Mouse (Mus musculus): ENCODE results near the gene Aars2.

The Aars2 gene

GRCm38 (mm10) chr17:45506700-45507189 is at the start of gene Aars2:
Aars2 (plus strand) TSS chr17:45506841.
- DNase-seq: peak; percentile 95 to 99

DNA sequence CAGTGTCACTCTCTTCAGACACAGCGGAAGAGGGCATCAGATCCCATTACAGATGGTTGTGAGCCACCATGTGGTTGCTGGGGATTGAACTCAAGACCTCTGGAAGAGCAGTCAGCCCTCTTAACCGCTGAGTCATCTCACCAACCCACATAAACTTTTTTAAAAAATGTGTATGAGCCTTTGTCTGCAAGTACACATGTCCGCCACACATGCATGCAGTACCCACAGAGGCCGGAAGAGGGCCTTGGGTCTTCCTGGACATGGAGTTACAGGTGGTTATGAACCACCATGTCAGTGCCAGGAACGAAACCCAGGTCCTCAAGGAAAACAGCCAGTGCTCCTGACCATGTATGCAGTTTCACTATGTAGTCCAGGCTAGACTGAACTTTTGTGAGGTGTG is 49.2 kb upstream of the Aars2 start:
- no peak for DNase-seq

DNA sequence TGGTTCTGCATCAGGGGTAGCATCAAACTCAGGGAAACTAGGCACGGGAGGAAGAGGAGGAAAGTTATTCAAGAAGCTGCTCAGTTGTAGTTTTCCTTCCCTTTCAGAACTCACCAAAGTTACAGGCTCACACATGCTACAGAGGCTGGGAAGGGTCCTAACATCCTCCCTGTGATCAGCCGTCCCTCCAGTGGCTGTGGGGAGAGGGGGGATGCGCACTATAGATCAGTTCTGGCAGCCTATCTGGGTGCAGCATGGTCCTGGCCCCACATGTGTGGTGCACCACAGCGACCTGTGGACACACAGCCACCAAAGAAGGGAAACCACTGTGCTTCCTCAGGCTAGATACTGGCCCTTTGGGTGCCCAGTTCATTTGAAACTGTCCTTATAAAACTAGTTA is 48.1 kb upstream of the Aars2 start:
- DNase-seq: no peak

GRCm38 (mm10) chr17:45459062-45459461 is 47.6 kb upstream of the Aars2 start:
- no peak for DNase-seq

DNA sequence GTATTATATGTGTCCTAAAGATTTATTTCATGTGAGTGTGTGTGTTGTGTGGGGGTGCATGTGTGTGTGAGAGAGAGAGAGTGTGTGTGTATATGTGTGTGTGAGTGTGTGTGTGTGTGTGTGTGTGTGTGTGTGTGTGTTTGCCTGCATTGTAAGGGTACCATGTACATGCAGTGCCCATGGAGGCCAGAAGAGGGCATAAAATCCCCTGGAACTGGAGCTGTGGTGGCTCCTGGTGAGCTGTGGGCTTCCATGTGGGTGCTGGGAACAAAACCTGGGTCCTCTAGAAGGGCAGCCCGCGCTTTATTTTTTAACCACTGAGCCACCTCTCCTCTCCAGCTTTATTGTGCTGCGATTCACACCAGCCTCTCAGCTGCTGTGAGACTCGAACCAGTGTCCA is 44.1 kb upstream of the Aars2 start:
- peak in 1 of 2 experiments; percentile 16 for DNase-seq

DNA sequence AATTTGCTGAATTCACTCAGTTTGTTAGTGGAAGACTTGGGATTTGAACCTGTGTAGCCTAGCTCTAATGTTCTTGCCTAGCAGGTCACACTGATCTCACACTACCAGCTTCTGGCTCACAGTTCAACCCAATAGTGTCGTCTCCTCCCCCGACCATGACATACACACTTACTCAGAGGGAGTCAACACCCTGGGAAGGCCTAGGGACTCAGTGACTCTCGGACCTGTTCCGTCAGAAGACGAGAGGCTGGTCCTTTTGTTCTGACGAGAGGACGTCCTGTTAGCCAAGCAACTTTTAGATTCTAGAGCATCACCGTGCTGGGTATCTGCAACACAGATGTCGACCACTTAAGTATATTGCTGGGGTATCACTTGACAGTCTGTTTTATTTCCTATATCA is 42.4 kb upstream of the Aars2 start:
- DNase-seq: no peak

DNA sequence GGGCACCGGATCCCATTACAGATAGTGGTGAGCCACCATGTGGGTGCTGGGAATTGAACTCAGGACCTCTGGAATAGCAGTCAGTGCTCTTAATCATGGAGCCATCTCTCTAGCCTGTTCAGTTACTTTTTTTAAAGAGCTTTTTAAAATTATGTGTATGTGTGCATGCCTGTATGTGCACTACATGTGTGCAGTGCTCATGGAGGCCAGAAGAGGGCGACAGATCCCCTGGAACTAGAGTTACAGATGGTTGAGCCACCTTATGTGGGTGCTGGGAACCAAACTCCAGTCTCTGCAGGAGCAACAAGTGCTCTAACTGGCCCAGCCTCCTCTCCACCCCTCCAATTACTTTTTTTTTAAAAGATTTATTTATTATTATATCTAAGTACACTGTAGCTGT is 39.9 kb upstream of the Aars2 start:
- DNase-seq: no peak

DNA sequence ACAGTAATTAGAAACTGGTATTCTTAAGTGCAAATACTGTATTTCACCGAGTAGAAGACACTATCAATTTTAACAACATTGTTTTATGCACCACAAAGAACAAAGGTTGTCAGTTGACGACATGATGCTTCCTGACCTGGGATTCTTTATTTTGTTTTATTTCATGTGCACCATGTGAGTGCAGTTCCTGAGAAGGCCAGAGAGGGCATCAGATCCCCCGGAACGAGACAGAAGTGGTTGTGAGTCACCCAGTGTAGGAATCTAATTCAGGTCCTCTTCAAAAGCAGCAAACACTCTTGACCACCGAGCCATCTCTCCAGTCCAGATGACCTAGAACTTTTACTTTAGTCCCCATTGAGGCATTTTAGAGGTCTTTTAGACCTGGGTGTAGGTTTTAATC is 38.3 kb upstream of the Aars2 start:
- DNase-seq: no peak

DNA sequence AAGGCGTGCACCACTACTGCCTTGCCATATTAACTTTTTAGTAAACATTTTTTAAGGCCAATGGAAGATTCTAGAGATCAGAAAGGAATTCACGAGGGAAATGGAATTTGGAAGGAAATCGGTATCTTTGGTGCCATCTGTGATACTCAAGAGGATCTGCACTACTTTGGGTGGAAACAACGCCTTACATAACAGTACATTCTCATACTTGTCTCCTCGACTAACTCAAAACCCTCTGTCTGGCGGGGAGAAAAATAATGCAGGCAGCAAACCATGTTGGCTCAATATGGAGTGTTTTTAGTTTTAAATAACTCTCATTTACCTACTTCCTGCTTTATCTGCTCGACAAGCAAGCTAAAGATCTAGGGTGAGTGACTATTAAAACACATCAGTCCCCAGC is 35.9 kb upstream of the Aars2 start:
- DNase-seq: no peak

DNA sequence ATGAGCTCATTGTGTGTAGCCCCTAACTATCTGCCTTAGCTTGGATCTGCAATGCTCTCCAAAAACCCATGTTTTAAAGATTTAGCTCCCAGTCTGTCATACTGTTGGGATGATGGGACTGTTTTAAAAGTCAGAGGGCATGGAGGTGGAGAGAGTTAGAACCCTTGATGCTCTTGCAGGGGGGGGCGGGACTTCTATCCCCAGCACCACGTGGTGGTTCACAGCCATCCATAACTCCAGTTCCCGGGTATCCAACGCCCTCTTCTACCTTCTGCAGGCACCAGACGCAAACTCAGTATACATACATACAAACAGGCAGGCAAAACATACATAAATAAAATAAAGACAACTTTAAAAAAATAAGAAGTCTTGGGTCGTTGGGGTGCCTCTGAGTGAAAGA is 33.0 kb upstream of the Aars2 start:
- DNase-seq: no peak

- no peak for DNase-seq
Observed at GRCm38 (mm10) chr17:45474146-45474545, 32.5 kb upstream of the Aars2 start.

DNA sequence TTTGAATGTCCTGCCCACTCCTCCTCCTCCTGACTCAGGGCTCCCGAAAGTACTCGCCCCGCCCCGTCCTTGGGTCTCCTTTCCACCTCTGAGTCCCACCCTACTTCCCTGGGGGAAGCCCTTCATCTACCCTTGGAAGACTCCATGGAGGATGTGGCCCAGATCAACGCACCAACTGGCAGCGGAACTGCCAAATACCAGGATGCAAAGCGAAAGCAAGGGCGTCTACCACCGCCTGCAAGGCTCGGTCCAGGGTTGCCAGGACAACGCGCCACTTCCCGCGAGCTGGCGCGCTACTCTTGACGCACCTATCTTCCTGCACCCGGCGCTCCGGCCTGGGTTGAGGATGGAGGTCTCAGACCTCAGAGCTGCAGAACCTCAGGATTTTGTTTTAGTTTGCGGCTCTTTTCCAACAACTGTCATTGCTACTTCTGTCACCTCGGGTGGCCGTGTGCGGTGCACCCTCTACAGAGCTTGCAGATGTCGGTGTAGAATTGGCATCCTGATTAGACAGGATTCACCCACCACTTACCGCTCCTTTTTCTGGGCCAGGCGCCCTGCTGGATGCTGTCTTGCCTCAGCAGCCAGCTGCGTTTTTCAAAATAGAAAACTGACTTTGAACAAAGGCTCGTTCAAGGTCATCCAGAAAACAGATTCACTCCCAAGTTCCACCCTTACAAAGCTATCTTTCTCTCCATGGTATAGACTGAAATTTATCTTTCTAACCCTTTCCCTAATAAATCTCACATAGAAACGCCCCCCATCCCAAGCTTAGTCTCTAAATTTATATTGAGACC is 31.8 kb upstream of the Aars2 start, which contains the start of gene Spats1:
Gene Spats1 (minus strand): TSS at position 747 of the 797 bp plus-strand sequence.
- DNase-seq: peak; percentile 46 to 70

GRCm38 (mm10) chr17:45478234-45478825 is 28.3 kb upstream of the Aars2 start:
- DNase-seq: peak; percentile 62 to 88

- DNase-seq: peak in 1 of 2 experiments; percentile 35
Observed at GRCm38 (mm10) chr17:45480429-45480828, 26.2 kb upstream of the Aars2 start.

DNA sequence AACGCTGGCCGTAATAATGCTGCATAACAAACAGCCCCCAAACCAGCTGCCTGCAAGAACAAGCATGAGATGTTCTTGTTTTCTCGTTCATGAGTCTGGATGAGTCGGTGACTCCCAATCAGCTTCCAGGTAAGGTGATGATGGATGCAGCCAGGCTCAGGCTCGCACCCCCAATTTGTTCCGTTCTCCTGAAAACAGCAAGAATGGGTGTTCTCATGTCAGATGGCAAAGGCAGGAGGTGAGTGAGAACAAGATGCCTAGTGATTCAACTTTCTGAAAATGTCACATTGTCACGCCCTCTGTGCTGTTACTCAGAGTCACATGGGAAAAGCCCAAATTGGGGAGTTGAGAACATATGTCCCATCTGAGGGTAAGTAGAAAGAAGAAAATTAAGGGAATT is 21.1 kb upstream of the Aars2 start:
- DNase-seq: no peak

- DNase-seq: no peak
Observed at GRCm38 (mm10) chr17:45487216-45487615, 19.4 kb upstream of the Aars2 start.

DNA sequence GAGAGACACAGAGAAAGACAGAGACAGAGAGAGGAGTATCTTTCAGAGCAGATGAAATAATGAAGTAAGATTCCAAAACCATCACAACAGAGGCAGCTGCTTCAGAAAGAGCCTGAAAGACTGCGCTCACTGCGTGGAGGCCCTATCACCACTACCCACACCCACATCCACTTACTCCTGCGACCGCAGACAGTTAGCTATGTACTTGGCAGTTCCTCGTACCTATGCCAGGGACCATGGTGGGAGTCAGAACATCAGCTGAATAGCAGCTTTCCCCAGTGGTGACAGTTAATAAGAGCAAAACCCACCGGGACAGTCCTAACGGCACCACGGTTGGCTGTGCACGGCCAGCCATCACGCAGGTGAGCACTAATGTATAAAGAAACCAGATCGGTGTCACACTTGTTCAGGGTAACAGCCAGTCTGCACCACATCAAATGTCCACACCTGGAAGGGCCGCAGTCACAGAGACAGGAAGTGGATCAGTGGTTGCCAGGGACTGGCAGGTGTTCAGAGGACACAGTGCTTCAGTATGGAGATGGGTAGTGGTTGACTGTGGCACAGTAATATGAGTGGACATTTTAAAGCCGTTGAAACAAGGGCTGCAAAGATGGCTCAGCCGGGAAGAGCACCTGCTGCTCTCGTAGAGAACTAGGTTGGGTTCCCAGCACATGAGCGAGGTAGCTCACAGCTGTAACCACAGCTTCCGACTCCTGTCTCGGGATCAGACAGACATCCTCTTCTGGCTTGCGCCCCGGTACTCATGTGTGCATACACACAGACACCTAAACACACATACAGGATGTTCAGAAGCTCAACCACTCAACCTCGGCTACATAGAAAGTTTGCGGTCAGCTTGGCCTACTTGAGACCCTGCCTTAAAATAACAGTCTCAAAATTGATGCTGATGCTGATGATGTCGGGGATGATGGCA is 18.1 kb upstream of the Aars2 start:
- no peak for DNase-seq

DNA sequence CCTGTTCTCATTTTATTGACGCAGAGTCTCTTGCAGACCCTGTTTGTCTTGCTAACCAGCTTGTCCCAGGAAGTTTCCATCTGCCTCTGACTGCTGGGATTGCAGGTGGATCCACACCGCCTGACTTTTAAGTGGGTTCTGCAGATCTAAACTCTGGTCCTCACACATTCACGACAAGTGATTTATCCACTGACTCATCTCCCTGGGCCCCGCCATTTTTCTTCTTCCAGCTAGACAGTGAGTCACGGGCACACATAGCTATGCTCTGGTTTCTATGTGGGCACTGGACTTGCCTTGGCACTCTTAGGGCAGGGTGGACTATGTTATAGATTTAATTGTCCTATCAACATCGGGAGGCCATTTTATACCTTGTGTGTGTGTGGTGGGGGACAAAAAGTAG is 16.9 kb upstream of the Aars2 start:
- no peak for DNase-seq

- DNase-seq: no peak
Observed at GRCm38 (mm10) chr17:45490532-45491154, 16.0 kb upstream of the Aars2 start.

GRCm38 (mm10) chr17:45495398-45495797 is 11.2 kb upstream of the Aars2 start:
- no peak for DNase-seq

GRCm38 (mm10) chr17:45498397-45498796 is 8.2 kb upstream of the Aars2 start:
- DNase-seq: no peak

- no peak for DNase-seq
Observed at GRCm38 (mm10) chr17:45499516-45499915, 7.1 kb upstream of the Aars2 start.

DNA sequence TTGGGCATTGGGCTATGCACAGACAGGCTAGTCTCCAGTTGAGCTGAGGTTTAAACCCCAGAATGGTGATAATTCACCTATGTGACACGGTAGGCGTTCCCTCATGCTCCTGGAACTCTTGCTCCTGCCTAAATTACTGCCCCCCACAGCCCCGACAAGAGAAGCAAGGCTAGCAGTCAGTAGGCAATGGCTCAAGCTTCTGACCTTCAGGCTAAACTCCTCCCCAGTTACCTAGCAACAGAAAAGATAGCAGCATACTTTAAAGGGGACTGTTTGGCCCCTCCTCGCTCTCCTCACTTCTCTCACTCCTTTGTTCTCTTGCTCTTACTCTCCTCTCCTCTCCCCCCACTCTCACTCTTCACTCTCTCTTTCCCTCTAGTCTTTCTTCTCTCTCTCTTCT is 5.7 kb upstream of the Aars2 start:
- DNase-seq: no peak
